Mouse (Mus musculus) CH12.LX (cell line): ENCODE data around the gene Lta. TPM values are rescaled to one million over a fixed set of nuclear protein-coding genes. Genes with fewer than 3 reads are reported as not detected.
A peak's percentile ranks its signal among the peaks of the same experiment; 100 is the strongest.

ENCODE experiments used
- DNase-seq: peaks from one replicate; pipeline ENCODE4 v3.0.0-alpha.2; 2013; ENCODE audit errors: extremely low read depth
- H3K27ac ChIP-seq: 2 replicates; pipeline ENCODE4 v1.5.1; 2012; ENCODE audit warnings: low read depth, mild to moderate bottlenecking, control low read depth, moderate library complexity; ENCODE audit not compliant: insufficient read depth
- H3K27me3 ChIP-seq: replicated peaks from 2 replicates; pipeline ENCODE3; 2012; ENCODE audit warnings: inconsistent platforms
- H3K36me3 ChIP-seq, 2 experiments: replicated peaks in 1 of 2; 2 replicates each; pipeline versions ENCODE3 to v1.6.1; 2012; ENCODE audit warnings: inconsistent platforms in 1 of 2, low read length in 1 of 2, mild to moderate bottlenecking in 1 of 2, mixed read lengths in 1 of 2, moderate library complexity in 1 of 2; ENCODE audit not compliant: control insufficient read depth in 1 of 2, insufficient read depth in 1 of 2
- H3K4me1 ChIP-seq, 2 experiments: 2 replicates each; pipeline ENCODE4 v1.6.1; 2012; ENCODE audit warnings: inconsistent platforms in 1 of 2, moderate library complexity in 1 of 2; ENCODE audit not compliant: insufficient read depth in 2 of 2, control insufficient read depth in 1 of 2
- H3K4me2 ChIP-seq: 2 replicates; pipeline ENCODE4 v1.6.1; 2012; ENCODE audit warnings: low read depth, mild to moderate bottlenecking, control low read depth; ENCODE audit not compliant: poor library complexity, insufficient read depth, severe bottlenecking
- H3K4me3 ChIP-seq, 3 experiments: fragments of 150-350 bp in 1 of 3; sonication (generic) in 1 of 3; replicated peaks in 1 of 3; 2 replicates each; pipeline versions ENCODE3 to v1.5.1; 2011 to 2012; ENCODE audit warnings: low read depth in 2 of 3, low read length in 2 of 3, mild to moderate bottlenecking in 2 of 3, moderate library complexity in 2 of 3, control low read depth in 1 of 3, improper control_type of control experiment in 1 of 3, inconsistent platforms in 1 of 3, mixed read lengths in 1 of 3; ENCODE audit not compliant: poor library complexity in 1 of 3
- H3K79me2 ChIP-seq: replicated peaks from 2 replicates; pipeline ENCODE4 v1.6.1; 2012; ENCODE audit warnings: mild to moderate bottlenecking, moderate library complexity; ENCODE audit not compliant: control insufficient read depth, poor library complexity, insufficient read depth, severe bottlenecking; ENCODE audit errors: extremely low read depth
- H3K9ac ChIP-seq: 2 replicates; pipeline ENCODE4 v1.6.1; 2012; ENCODE audit warnings: low read depth, mild to moderate bottlenecking, control low read depth, moderate library complexity; ENCODE audit not compliant: insufficient read depth
- H3K9me3 ChIP-seq: replicated peaks from 2 replicates; pipeline ENCODE3; 2012; ENCODE audit warnings: low read length, inconsistent platforms, mixed read lengths
- BHLHE40 ChIP-seq: IDR thresholded peaks from 2 replicates; pipeline ENCODE4 v1.6.1; 2011; ENCODE audit warnings: mild to moderate bottlenecking, low read depth, low read length, improper control_type of control experiment
- CHD1 ChIP-seq: IDR thresholded peaks from 2 replicates; pipeline ENCODE4 v1.6.1; 2012; ENCODE audit warnings: low read depth, low read length, improper control_type of control experiment, inconsistent platforms
- E2F4 ChIP-seq: IDR thresholded peaks from 2 replicates; pipeline ENCODE4 v1.6.1; 2011; ENCODE audit warnings: low read depth, low read length, improper control_type of control experiment; ENCODE audit not compliant: insufficient replicate concordance
- ELF1 ChIP-seq: IDR thresholded peaks from 2 replicates; pipeline ENCODE4 v1.6.1; 2014; ENCODE audit warnings: low read depth, mild to moderate bottlenecking, inconsistent platforms, low read length, improper control_type of control experiment
- EP300 ChIP-seq: IDR thresholded peaks from 2 replicates; pipeline ENCODE4 v1.6.1; 2011; ENCODE audit warnings: low read length, improper control_type of control experiment
- GABPA ChIP-seq: IDR thresholded peaks from 2 replicates; pipeline ENCODE4 v1.6.1; 2012; ENCODE audit warnings: low read depth, low read length, improper control_type of control experiment, inconsistent platforms; ENCODE audit not compliant: insufficient replicate concordance
- HCFC1 ChIP-seq: IDR thresholded peaks from 2 replicates; pipeline ENCODE4 v1.6.1; 2012; ENCODE audit warnings: low read depth, mild to moderate bottlenecking, inconsistent platforms, low read length, improper control_type of control experiment
- IRF4 ChIP-seq: IDR thresholded peaks from 2 replicates; pipeline ENCODE4 v1.6.1; 2014; ENCODE audit warnings: low read depth, mild to moderate bottlenecking, inconsistent platforms, low read length, improper control_type of control experiment
- MAX ChIP-seq: IDR thresholded peaks from 2 replicates; pipeline ENCODE4 v1.6.1; 2011; ENCODE audit warnings: low read length, improper control_type of control experiment
- MAZ ChIP-seq: IDR thresholded peaks from 2 replicates; pipeline ENCODE4 v1.6.1; 2012; ENCODE audit warnings: low read depth, mild to moderate bottlenecking, inconsistent platforms, low read length, improper control_type of control experiment, moderate library complexity
- MXI1 ChIP-seq: IDR thresholded peaks from 2 replicates; pipeline ENCODE4 v1.6.1; 2011; ENCODE audit warnings: mild to moderate bottlenecking, low read depth, low read length, improper control_type of control experiment
- NELFE ChIP-seq: IDR thresholded peaks from 2 replicates; pipeline ENCODE4 v1.6.1; 2011; ENCODE audit warnings: low read depth, low read length, improper control_type of control experiment
- NRF1 ChIP-seq: IDR thresholded peaks from 2 replicates; pipeline ENCODE4 v1.6.1; 2014; ENCODE audit warnings: low read depth, mild to moderate bottlenecking, inconsistent platforms, low read length, improper control_type of control experiment, moderate library complexity
- POLR2AphosphoS2 ChIP-seq: IDR thresholded peaks from 2 replicates; pipeline ENCODE4 v1.6.1; 2011; ENCODE audit warnings: low read depth, low read length, improper control_type of control experiment
- SIN3A ChIP-seq: IDR thresholded peaks from 2 replicates; pipeline ENCODE4 v1.6.1; 2012; ENCODE audit warnings: low read length, improper control_type of control experiment, inconsistent platforms
- SMC3 ChIP-seq: IDR thresholded peaks from 2 replicates; pipeline ENCODE4 v1.6.1; 2011; ENCODE audit warnings: low read depth, low read length, improper control_type of control experiment
- USF1 ChIP-seq: IDR thresholded peaks from 2 replicates; pipeline ENCODE4 v1.6.1; 2014; ENCODE audit warnings: low read depth, mild to moderate bottlenecking, inconsistent platforms, low read length, improper control_type of control experiment
- USF2 ChIP-seq: conservative IDR thresholded peaks from 2 replicates; pipeline ENCODE4 v1.6.1; 2011; ENCODE audit warnings: low read depth, low read length, improper control_type of control experiment
- ZC3H11A ChIP-seq: IDR thresholded peaks from 2 replicates; pipeline ENCODE4 v1.6.1; 2012; ENCODE audit warnings: low read depth, mild to moderate bottlenecking, inconsistent platforms, low read length, improper control_type of control experiment
- ZKSCAN1 ChIP-seq: IDR thresholded peaks from 2 replicates; pipeline ENCODE4 v1.6.1; 2012; ENCODE audit warnings: low read depth, inconsistent platforms, low read length, improper control_type of control experiment, borderline replicate concordance
- ZNF384 ChIP-seq: IDR thresholded peaks from 2 replicates; pipeline ENCODE4 v1.6.1; 2012; ENCODE audit warnings: low read depth, low read length, improper control_type of control experiment, inconsistent platforms
- dilution Hi-C: fragments of 300-500 bp; cut with MboI; formaldehyde crosslinking; loops from 2 replicates; pipeline ENCODE4 v1.14.3; 2020; ENCODE audit warnings: low sequenced_read_pairs; ENCODE audit not compliant: extremely low pct_unique_long_range_greater_than_20kb, extremely low pct_ligation_motif_present
- in situ Hi-C: fragments of 300-500 bp; cut with MboI; formaldehyde crosslinking; loops from 3 replicates; pipeline ENCODE4 v1.14.3; 2019; ENCODE audit warnings: low sequenced_read_pairs, low pct_ligation_motif_present, low pct_unique_long_range_greater_than_20kb, mixed read lengths
- polyA plus RNA-seq: library from polyadenylated mRNA; unstranded; fragments of >175 nt; gene quantifications from 2 replicates; pipeline ENCODE4 v1.2.1, GENCODE M21; 2012; ENCODE audit warnings: low read depth; ENCODE audit not compliant: insufficient read length
- total RNA-seq, 2 experiments: library from RNA; depleted of rRNA; stranded (reverse); fragments of 300-350 nt in 1 of 2; fragments of >200 nt in 1 of 2; gene quantifications; 2 replicates each; pipeline ENCODE4 v1.2.3; 2012 to 2014

Gene Lta
- total and polyA plus RNA-seq, 3 experiments, result 13.4 to 53.0 (median 19.6) TPM

DNA sequence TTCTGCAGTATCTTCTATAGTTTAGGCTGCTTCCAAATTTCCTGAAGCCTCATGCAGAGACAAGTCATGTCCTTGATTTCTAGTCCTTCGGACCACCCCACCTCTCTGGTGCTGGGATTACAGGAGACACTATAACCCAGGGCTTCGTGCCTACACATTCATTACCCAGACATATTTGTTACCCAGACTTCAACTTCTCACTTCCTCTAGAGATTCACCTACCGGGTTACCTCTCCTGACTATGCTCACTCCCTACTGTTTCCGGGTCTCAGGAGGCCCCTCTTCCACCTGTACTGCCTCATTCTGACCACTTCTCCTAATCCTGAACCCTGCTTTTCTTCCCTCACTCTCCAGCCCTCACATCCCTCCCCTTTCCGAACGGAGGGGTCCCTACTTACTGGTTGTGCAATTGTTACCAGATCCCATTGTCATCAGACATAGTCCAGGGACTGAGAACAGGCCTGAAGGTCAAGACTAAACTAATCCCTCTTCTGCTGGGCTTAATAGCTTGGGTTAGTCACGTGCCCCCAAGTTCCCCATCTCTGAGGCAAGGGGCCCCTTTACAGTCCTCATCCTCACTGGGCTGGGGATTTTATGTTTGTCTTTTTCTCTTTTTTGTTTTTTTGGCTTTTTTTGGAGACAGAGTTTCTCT, 17.1 kb downstream of the Lta start, which contains the start of gene Lst1 (continued):
- TF ChIP-seq POLR2AphosphoS2 (no peak), SMC3 (no peak), EP300 (peak; percentile 25; the same call in 1 of the 2 replicates), BHLHE40 (peak; percentile 59), ZC3H11A (no peak), ZNF384 (peak; percentile 31), CHD1 (no peak), NRF1 (no peak), USF2 (no peak), ZKSCAN1 (no peak), HCFC1 (peak; percentile 69), USF1 (peak; percentile 49), GABPA (no peak), MAZ (no peak)

DNA sequence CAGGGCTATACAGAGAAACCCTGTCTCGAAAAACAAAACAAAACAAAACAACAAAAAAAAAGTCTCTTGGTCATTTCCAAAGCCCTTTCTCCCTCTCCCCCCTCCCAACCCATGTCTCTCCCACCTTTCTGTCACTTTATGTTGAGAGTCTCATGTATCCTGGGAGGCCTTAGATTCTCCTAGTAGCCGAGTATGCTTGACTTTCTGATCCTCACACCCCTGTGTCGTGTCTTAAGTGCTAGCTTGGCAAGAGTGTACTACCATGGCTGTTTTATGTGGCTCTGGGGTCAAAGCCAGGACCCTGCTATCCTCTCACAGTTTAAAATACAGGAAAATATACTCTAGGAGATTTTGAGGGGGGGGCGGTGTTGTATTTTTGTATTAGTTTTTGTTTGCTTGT, 17.8 kb downstream of the Lta start:
- no peaks in the 10 kb centered on the region for H3K79me2 ChIP-seq
- H3K27ac ChIP-seq, result peak overlapping the region; percentile 67; the same call in 1 of the 2 replicates
- H3K4me2 ChIP-seq, result no peak overlapping the region
- no peaks in the 10 kb centered on the region for H3K9me3 ChIP-seq
- peaks cover 0 to 11% of the 10 kb centered on the region in 2 experiments for H3K36me3 ChIP-seq
- H3K27me3 ChIP-seq, result no peaks in the 10 kb centered on the region
- H3K4me3 ChIP-seq, result no peak overlapping the region
- dilution Hi-C loops, result no loop called here
- DNase-seq, result no peak
- TF ChIP-seq ELF1 (no peak), MAX (no peak), ZC3H11A (no peak), NELFE (no peak), GABPA (no peak), MXI1 (no peak), IRF4 (no peak), SIN3A (no peak), E2F4 (no peak)
- in situ Hi-C loops, result no loop called here
- H3K4me1 ChIP-seq, result peaks cover 27 to 71% of the 10 kb centered on the region in 2 experiments
- no peak overlapping the region for H3K9ac ChIP-seq
